Mouse (Mus musculus) 3T3-L1 (cell line): ENCODE results near the gene Spa17.

Experiments used
- DNase-seq: peaks from one replicate; pipeline ENCODE4 v3.0.0-alpha.2; 2015; ENCODE audit warnings: low read depth, low spot score

Gene Spa17

DNA sequence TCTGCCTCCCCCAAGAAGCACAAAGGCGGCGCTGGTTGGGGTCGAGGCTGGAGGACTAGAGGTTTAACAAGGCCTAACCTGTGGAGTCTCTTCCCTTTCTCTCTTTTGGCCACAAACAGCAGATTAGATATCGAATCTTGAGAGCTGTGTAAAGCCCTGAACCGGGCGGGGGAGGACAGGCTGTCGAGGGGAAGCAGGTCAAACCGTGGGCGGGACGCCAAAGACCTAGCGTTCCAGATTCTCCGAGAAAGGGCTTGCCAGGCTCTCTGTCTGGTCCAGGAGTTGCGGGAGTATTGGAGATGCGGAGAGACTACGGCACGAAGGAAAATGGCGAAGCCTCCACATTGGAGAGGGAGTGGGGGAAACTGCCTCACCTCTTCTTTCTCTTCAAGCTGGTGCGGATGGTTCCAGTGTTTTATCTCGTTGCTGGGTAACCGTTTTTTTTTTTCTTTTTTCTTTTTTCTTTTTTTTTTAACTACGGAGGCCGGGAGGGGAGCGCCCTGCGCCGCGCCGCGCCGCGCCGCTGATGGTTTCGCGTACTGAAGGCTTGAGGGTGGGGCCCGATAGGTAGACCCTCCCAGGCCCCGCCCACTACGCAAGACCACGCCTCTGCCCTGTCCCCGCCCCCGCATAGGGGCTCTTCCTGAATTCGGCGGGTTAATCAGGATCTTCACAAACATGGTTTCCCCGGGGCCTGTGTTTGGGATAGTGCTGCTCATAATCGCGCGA lies at the start of gene Spa17:
Gene Spa17 (minus strand): TSS at position 541 of the 729 bp plus-strand sequence.
- DNase-seq: peak; percentile 89

DNA sequence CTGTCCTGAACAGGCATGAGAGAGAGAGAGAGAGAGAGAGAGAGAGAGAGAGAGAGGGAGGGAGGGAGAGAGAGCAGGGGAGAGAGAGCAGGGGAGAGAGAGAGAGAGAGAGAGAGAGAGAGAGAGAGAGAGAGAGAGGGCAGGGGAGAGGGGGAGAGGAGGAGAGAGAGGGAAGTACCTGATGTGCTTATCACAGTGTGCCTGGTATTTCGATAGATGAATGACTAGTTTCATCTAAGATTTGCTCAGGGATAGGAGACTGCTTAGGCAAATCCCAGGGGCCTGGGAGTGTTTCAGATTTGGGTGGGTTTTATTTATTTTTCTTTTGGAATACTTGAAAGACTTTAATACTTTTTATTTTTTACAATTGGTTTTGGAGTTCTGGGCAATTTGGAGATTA lies 49.7 kb upstream of the Spa17 start:
- no peak for DNase-seq

DNA sequence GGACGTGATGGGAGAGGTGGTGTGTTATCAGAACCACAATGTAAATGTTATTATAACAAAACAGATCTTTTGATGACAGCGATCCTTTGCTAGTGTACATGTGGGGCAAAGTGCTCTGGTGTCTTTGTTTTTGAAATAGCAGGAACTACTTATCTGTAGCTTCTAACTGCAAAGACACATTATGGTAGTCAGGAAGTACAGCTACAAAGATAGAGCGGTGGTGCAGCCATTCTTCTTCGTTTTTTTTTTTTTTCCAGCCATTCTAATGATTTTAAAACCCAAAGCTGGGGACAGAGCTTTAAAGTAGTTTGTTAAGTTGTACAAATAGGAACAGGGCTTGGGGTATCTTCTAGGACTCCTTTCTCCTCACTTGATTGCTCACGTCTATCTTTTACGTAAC lies 45.9 kb upstream of the Spa17 start:
- no peak for DNase-seq

DNA sequence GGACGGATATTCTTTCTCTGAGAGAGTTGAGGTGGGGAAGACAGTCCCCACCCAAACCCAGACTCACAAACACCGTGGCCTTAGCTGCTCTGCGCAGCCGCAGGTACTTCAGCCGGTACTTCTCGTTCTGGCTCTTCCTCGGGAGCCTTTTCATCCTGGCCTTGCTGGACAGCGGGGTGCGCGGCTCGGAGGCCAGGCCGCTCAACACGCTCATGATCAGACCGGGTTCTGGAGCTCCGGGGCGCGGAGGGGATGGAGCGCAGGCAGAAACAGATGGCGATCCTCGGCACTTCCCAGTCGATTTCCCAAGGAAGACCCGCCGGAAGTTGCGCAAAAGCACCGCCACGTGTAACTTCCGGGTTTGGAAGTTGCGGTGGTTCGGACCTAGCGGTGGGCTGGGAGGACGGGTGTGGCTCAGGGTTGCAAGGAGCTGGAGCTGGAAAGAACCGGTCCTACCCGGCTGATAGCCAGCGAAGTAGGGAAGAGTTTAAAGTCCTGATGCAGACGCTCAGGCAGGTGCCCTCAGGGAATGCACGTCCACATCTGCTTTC lies 43.5 kb upstream of the Spa17 start, which contains the start of gene Tbrg1:
Gene Tbrg1 (minus strand): TSS at position 382 of the 551 bp plus-strand sequence.
- DNase-seq: peak; percentile 97

DNA sequence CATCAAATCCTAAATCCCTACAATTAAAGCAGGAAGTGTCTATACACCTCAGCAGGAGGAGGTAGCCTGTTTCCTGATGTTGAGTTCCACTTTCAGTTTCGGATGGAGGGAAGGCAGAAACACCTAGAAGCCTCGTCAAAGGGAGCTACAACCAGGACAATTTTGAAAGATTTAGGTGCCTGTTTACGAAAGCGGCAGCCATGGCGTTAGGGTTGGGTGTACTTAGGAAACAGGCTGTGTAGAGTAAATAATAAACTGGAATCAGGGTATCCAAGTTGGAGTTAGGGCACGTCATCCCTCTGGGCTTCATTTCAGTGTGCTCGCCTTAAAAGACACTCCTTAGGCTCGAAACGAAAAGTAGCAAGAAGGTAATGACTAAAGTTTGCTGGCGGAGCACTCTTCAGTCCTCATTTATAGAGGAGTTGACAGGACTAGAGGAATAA lies 42.9 kb upstream of the Spa17 start:
- peak; percentile 62 for DNase-seq

DNA sequence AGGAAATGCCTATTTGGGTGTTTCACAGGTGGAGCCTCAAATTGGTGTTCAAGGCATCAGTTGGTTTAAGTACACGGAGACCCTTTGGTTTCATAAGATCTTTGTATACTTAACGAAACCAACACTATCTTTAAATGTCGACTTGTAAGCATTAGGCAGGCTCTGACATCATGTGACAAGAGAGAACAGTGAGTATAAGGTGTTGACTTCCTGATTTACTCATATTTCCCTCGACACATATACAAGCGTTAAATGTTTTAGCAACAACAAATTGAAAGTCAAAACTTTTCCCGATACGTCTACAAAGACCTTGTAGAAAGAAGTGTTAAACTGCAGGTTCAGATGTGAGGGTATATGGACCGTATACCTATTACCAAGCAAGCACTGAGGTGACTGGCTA lies 42.4 kb upstream of the Spa17 start:
- DNase-seq: peak; percentile 44

DNA sequence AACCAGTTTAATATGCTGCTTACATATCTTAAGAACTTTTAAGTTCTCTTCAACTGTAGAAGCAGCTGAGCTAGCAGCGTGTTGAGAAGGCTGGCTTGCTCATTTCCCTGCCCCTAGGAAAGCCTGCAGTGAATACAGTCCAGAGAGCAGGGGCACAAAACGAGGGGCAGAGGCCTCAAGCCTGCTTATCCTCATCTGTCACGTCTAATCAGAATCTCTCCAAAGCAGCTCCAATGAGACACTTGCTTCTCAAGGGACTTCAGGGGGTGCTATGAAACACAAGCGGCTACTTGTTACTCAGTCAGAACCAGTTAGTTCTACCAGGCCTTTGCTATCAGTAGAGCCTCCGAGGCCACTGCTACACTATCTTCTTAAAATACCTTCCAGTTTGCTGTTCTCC lies 40.3 kb upstream of the Spa17 start:
- DNase-seq: no peak

DNA sequence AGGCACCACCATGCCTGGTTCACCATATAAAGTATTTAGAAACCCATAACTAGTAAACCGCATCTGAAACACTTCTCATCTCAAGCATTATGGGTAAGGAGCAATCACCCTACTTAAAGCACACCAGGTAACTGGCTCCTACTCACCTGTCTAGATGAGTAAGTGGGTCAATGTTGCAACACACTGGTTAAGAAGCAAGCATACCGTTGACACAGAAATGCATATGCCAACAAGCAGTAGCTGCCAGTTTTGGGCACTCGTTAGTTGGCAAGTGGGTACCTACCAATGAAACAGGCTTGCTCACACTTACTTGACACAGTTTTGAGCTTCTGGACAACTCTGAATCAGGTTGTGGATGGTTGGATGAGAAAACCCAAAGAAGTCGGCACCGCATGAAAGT lies 37.1 kb upstream of the Spa17 start:
- DNase-seq: no peak

DNA sequence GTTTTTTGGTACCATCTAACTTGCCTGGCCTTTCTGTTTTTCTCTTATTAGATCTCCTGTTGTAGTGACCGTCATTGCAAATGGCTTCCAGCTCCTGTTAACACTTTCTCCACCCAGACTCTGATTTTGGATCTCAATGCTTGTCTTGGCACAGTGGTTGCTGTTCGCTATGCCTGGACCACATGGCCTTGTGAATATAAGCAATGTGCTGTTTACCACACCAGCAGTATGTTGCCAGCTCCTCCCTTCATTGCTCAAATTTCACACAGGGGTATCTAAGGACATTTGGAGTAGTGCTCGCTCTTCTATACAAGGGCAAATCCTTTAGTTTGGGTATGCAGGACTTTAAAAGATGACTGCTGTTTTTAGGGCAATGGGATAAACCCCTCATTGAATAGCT lies 32.7 kb upstream of the Spa17 start:
- DNase-seq: no peak

DNA sequence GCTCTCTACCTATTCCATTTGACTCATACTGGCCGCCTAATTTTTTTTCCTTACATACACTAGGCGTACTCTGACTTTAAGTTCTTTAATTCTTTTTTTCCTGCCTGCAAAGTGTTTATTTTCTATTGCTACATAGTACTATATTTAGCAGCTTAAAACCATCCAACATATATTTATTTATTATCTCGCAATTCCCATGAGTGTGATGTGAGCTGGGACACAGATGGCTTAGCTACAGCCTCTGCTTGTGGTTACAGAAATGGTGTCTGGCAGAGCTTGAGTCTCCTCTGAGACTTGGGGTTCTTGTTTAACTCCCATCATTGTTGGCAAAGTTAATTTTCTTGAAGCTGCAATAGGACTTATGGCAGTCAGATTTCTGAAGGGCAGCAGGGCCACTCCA lies 25.2 kb upstream of the Spa17 start:
- DNase-seq: no peak

DNA sequence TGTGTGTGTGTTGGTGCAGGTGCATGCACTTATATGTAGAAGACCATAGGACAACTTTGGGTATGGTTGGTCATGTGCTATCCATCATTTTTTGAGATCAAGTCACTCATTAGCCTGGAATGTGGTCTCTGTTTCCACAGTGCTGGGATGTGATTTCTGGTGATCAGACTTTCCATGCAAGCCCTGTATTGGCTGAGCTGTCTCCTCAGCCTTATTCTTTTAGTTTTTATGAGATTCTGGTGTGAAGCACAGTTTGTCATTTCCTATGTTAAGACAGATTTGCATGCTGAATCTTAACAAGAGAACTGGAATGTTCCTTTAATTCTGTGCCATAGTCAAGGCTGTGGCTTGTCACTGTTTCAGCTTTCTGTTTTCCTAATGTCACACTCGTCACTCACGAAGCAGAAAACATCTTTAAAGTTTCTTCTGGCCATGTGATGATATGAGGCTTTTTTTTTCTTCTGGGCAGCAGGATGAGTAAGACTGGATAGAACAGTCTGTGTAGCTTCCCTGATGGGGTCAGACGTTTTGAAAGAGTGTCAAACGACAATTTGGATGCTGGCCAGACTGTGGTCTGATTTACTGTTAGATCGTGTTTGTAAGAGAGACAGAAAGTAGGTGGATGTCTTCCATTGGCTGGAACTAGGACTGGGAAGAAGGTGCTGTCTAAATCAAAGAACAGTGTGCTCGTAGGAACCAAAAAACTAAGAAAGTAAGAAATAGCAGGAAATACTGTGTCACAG lies 23.4 kb upstream of the Spa17 start:
- DNase-seq: peak; percentile 56

DNA sequence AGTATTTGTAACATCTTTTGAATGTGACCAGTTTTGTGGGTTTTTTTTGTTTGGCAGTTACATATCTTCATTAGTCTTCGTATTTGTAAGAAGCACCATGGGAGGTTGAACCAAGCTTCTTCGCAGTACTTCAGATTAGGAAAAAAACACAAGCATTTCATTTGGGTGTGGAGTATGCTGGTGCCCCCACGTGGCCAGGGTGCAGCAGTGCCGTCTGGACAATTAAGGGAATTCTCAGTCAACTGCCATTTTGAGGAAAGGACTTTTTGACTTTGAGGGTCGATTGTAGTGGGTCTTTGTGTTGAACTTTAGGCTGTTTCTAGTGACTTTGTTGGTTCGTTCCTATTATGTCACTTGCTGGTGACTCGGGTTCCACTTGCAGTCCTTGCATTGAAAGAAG lies 22.8 kb upstream of the Spa17 start:
- DNase-seq: peak; percentile 68

DNA sequence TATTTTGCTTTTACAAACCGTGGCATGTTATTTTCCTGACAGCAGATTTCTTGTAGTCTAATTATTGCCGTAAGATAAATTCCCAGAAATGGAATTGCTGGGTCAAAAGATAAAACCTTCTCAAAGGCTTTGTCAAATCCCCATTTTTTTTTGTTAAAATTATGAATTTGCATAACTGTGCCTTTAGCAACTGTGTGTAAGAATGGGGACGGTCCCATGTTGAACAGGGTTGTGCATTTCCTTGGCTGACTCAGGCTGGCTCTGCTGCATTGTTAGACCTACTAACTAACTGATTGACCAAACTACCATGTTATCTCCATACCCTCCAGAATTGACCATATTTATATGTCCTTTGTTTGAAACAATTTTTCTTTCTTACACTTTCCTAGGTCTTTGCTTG lies 20.7 kb upstream of the Spa17 start:
- no peak for DNase-seq

DNA sequence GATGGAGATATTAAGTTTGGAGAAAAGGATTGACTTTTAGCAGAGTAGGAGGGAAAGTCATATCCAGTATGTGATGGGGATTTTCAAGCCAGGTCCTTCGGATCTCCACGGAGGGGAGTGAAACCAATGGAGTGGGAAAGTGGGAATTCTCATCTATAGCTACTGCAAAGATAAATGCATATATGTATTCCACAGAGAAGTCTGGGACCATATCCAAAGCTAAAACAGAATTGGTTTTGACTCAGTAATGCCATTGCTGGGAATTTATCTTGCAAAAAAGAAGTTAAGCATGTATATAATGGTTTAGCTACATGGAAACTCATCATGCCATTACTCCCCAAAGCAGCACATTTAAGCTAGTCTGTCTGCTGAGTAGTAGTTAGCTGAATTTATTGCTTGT lies 18.8 kb upstream of the Spa17 start:
- no peak for DNase-seq

DNA sequence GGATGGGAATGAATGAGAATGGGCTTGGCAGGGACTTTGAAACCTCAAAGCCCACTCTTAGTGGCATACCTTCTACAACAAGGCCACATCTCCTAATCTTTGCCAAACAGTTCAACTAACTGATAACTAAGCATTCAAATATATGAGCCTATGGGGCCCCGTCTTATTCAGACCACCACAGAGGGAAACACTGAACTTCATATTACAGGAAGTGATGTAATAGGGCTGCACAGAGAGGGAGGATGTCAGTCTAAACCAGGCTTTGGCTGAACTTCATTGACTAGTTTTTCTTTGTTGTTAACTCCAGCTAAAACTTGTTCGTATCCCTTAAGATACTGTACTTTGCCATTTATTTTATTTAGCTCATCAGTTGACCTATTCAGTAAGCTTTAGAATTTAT lies 16.4 kb upstream of the Spa17 start:
- DNase-seq: no peak

DNA sequence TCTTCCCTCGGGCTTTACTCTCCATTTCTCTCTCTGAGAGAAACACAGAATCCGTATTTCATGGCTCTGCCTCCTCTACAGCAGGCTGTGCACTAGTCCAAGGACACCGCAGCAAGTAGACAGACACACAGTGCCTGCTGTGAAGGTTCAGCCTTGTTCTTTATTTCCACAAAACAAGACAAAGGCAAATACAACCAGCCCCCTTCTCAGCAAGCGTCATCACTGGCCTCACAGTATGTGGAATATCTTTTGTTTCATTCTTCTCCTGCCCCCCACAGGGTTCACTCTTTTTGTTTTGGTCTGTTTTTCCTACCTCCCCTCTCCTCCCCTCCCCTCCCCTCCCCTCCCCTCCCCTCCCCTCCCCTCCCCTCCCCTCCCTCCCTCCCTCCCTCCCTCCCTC lies 15.1 kb upstream of the Spa17 start:
- DNase-seq: no peak

DNA sequence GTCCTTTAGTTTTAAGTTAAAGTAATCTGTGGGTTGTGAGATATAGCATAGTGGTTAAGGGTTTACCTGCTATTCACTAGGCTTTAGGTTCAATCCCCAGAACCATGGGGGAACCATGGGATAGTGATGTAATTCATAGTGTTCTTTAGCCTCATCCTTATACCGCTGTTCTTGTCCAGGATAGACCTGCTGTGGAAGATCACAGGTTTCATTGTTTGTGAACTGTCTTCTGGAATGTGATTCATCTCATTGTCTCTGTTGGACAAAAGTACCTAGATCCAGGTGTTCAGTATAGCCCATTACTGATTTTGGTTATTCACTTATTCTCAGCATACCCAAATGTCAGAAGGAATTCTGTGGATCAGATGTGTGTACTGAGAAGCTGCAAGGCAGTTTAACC lies 13.7 kb upstream of the Spa17 start:
- no peak for DNase-seq

DNA sequence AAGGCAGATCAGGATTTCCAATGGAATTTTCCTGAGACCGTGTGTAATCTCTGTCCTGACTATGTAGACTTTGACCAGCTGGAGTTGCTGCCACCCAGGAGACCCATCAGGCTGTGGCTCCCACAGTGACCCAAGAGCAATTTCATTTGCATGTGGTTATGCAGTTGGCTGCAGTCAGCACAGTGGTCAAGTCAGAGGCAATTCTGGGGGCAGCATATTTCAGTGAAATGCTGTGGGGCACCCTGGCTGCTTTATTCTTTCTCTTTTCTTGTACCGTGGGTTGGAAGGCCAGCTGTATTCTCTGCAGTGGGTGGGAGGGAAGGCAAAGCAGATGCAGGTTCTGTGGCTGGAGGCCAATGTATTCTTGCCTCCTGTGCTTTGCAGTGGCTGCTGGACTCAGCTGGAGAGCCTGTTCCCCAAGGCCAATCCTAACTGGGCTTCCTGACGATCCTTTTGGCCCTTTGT lies 12.6 kb upstream of the Spa17 start:
- no peak for DNase-seq

DNA sequence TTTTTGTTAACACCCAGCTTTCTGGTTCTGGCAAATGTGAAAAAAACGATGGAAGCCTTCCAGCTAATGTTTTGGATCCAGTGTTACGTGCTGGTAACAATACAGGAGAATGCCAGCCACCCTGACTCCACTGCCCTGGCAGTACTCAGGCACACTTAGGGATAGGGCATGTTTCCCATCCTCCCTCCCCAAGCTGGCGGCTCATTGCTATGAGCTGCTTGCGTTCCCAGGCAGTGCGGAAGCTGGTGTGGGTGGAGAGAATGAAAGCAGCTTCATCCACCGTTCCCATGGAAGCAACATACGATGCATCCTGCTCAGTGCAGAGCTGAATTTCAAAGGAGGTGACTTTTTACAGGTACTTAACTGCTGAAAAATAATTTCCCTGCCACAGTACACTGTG lies 12.1 kb upstream of the Spa17 start:
- no peak for DNase-seq

DNA sequence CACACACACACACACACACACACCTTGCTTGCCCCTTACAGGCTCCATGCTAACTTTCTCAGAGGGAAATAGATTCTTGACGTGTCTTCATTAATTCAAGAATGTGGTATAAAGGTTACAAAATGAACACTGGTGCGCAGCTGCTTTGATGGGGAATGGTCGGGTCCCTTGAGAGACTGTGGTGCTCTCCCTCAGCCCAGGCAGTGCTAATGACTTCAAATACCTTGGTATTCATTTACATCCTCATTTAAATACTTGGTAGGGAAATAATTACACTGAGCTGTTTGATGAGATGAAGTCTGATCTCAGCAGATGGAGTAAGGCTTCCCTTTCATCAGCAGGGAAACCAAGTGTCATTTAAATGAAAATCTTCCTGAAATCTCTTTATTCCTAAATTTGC lies 11.6 kb upstream of the Spa17 start:
- no peak for DNase-seq

DNA sequence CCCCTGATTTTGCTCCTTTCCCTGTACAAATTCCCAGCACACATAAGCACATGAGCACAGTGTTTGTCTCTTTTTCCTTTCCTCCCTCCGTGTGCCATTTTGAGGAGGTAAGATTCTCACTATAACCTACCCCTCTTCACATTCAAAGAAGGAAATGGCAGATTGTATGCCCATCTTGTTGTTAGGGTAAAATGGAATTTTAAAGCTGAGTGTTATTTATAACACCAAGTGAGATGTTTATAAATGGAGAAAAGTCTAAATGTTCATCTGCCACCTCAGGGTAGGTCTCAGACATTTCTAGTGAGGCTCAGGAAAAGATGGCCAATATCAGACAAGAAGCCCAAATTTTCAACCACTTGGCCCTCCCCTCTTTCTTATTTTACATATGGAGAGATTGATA lies 11.0 kb upstream of the Spa17 start:
- no peak for DNase-seq

DNA sequence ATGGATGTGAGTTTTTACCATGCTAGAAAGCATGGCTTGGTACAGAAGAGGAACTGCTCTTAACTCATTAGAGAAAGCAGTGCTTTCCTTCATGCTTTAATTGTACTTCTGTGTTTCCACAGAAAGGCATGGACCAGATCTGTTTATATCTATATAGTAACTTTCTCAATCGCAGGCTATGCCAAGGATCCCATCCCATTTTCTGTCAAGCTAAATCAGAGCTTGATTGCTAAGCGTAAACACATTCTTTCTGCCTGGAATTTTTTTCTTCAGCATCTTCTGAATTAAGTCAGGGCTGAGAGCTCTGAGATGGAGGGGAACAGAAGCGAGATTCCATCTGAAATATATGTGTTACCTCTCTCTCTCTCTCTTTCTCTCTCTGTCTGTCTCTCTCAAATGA lies 10.5 kb upstream of the Spa17 start:
- no peak for DNase-seq

DNA sequence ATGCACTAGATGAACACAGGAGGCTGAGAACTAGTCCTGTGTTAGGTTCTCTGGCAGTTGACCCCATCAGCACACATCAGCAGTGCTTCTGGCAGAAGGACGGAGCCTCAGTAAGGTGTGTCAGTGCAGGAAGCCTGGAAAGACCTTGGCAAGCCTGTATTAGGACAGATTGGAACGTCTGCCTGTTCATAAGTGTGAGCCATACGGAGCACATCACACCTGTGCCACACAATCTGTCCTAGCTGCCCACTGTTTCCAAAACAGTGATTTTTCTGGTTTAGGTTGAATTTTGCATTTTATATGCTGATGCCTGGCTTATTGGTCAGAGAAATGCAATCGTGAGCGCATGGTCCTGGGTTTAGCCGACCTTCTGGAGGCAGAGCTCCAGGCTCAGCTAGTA lies 7.8 kb upstream of the Spa17 start:
- DNase-seq: no peak
